Mouse (Mus musculus): ENCODE data around the gene Triap1.

GRCm38 (mm10) chr5:115330955-115331354, 10.1 kb upstream of the Triap1 start:
- TF ChIP-seq POLR2A (IDR thresholded peaks at IDR 0.05; ENCODE audit: borderline replicate concordance, insufficient read depth, low read length) (no peak), CTCF (IDR thresholded peaks at IDR 0.05; ENCODE audit: borderline replicate concordance, insufficient read depth, low read depth, low read length) (no peak)
